Mouse (Mus musculus) mouse trophoblast stem cell (cell line): Measurements from ENCODE around the gene C330007P06Rik.
"Not testable (repeated sequence)": the region's sequence is repeated elsewhere in the genome, so short reads cannot be mapped to it uniquely, and the experiment has no call there.

Experiments used
- in situ Hi-C, 2 experiments: fragments of 300-500 bp; cut with MseI, MboI; formaldehyde crosslinking; loops; 2 replicates in 1 of 2; 3 replicates in 1 of 2; pipeline ENCODE4 v1.15.1; 2025

Gene C330007P06Rik

DNA sequence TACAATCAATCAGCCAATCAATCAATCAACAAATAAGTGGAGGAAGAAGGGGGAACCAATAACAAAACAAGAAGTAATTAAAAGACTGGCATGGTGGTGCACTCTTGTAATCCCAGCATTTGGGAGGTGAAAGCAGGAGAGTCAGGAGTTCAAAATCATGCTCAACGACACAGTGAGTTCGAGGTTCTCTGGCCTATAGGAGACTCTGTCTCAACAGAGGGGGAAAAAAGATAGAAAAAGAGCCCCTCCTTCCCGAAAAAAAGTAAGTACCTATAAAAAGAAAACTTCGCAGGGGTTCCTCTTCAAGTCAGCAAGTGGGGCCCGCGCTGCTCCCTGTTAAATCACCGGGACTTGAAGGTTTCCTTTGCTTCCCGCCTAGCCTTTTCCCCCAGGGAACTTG, at the start of gene C330007P06Rik, which contains the start of gene Ube2a:
TSS of gene C330007P06Rik (minus strand) at position 347 of the 400 bp plus-strand sequence.
TSS of gene Ube2a (plus strand) at position 136 of the 400 bp plus-strand sequence.
- in situ Hi-C loops: no loop called here

DNA sequence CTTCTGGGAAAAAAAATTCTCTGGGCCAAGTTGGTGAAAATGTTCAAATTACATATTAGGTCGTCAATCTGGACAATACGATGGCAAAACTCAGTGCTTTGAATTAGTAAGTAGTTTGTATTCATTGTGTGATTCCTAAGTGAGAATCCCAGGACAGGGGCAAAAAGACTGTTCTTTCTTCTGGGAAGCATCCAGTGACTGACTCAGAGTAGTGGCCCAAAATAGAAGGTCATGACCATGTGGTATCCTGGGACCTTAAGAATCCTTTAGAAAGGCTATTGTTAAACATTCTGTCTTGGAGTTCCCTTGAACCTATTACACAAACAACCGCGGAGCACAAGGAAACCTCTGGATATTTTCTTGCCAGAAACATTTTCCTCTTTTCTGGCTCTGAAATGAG, 47.4 kb upstream of the C330007P06Rik start:
- in situ Hi-C loops: loop anchor here in 1 of 2 experiments (10.0 kb wide), 1 partner anchor 103 kb away; no protein-coding TSS in a partner anchor

DNA sequence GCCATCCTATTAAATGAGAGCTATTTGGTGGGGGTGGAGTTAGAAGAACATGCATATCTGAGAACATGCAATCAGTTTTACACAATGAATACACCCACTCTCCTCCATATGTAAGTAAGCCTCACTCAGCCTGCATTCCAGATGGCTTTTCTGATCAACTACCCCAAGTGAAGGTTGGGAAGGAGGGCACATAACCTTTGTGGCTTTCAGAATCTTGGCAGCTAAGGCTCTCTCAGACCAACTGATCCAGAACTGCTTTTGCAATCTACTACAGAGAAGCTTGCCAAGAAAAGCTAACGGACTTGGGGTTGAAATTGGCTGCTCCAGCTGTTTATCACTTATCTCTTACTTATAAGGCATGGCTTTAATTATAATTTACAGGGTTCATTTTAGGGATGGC, 43.8 kb upstream of the C330007P06Rik start:
- in situ Hi-C loops: loop anchor here in 1 of 2 experiments (10.0 kb wide), 2 partner anchors 57 to 107 kb away; no protein-coding TSS in a partner anchor

DNA sequence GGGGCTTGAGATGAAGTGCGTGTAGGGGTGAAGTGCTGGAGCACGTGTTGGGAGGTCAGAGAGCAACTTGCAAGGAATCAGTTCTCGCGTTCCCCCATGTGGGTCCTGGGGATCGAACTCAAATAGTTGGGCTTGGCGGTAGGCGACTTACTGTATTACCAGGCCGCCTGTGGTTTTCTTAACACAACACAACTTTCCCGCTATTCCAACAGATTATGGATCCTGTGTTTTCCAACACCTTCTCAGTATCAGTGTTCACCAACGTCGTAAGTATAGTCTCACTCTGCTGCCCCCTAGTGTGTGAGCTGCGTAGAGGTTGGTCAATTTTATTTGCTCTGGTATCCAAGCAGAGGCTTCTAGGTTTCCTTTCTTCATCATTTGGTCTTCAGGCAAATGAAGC, 37.4 kb upstream of the C330007P06Rik start:
- in situ Hi-C loops: loop anchor here in 1 of 2 experiments (10.0 kb wide), 2 partner anchors 63 to 113 kb away; no protein-coding TSS in a partner anchor

DNA sequence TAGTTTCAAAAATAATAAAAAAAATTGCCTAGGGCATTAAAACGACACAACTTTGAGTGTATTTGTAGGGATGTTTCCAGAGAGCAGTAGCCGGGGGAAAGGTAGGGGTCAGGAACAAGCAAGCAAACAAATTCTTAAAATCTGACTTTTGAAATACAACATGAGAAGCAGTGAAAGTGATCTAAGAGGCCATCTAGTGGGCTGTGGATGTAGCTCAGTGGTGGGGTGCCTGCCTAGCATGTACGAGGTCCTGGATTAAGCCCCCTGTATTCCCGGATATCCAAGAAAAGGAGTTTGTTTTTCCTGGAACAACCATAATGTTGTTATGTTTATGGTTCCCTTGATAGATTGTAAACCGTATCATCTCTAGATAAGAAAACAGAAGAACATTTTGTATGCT, 32.6 kb upstream of the C330007P06Rik start:
- in situ Hi-C loops: no loop called here

DNA sequence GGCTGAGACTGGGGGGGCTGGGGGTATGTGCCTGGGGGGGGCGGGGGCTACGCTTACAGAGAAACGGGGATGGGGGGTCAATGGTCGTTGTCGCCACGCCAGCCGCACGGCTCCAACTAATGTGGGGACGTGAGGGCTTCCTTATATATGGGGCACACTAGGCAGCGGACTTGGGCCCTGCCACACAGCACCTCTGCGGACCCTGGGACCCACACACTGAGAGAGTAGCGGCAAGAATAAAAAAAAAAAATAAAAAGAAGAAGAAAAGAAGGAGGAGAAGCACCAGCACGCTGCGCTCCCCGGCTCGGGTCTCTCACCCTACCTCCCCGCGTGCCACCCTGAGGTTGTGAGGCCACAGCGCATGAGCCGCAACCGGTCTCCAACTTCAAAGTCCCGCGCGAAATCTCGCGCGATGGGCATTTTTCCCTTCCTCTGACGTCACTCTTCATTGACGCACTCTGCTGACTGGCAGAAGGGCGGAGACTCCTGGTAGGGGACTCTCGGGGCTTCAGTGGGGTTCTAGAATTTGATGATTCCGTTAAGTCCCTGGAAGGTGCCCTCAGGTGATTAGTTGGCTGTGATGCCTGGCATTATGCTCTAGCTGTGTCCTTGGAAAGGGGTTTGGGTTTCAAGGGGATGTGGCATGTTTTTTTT, 29.3 kb upstream of the C330007P06Rik start:
- in situ Hi-C loops: no loop called here

DNA sequence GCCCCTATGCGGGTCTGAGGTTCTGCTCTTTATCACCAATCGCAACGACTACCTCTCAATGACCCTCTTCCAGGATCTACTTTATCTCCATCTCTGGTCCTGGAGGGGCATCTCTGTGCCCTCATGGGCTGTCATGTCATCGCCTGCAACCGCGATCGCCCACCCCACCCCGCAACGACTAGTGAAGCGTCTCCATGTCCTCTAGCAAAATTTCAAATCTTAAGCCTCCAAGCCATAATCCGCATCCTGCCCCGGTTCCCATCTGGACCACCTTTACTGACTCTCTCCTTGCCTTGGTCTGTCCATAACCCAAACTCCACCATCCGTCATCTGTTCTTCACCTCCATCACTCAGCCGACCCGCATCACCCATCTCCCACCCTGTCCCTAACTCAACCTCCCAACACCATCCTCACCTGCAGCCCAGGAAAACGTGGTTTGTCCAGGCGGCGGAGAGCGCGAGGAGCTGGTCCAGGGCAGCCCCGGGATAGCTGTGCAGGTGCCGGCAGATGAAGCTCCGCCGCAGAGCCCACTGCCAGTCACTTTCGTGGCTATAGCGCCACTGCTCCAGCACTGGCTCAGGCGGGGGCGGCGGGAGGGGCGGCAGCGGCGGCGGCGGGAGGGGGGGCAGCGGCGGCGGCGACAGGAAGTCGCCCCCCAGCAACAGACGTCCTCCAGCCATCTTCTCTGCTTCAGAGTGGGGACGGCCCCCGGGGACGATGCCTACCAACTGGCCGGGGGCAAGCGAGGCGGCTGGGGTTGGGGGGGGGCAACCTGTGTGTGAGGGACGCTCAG, 28.6 kb upstream of the C330007P06Rik start, which contains the start of gene Nkrf:
TSS of gene Nkrf (minus strand) at position 579 of the 794 bp plus-strand sequence.
- in situ Hi-C loops: no loop called here

DNA sequence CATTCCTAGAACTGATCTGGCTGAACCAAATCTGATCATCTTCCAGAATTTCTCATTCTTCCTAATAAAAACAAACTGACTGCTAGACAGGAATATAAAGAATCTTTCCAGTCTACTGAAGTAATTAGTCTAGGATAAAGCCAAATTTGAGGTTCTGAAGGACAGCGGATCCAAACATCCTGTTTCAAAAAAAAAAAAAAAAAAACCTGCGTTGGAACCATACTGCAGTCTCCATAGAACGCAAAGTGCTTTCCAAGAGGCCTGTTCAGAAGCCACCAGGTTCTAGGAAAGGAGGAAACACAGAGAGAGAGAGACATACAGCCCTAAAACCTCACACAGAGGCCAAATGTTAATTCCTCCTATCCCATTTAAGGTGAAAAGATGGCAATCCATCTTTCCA, 27.7 kb upstream of the C330007P06Rik start:
- in situ Hi-C loops: no loop called here

DNA sequence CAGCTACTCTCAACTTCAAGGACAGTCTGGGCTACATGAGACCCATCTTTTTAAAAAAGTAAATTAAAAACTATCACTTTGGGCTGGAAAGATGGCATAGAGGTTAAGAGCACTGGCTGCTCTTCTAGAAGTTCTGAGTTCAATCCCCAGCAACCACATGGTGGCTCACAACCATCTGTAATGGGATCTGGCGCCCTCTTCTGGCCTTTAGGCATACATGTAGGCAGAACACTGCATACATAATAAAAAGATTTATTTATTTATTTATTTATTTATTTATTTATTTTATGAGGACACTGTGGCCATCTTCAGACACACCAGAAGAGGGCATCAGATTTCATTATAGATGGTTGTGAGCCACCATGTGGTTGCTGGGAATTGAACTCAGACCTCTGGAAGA, 25.0 kb upstream of the C330007P06Rik start:
- in situ Hi-C loops: not testable (repeated sequence)

DNA sequence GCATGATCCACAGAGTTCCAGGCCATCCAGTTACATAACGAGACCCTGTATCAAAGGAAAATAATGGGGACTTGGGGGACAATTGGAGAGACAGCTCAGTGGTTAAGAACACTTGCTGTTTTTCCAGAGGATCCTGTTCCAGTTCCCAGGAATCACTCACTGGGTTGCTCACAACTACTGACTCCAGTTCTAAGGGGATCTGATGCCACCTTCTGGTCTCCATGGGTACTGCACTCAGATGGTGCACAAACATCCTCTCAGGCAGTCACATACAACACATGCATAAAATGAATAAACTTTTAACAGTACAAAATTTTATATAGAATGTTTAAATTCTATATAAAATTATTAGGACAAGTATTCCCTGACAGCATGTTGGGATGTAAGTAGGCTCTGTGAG, 10.8 kb upstream of the C330007P06Rik start:
- in situ Hi-C loops: no loop called here

DNA sequence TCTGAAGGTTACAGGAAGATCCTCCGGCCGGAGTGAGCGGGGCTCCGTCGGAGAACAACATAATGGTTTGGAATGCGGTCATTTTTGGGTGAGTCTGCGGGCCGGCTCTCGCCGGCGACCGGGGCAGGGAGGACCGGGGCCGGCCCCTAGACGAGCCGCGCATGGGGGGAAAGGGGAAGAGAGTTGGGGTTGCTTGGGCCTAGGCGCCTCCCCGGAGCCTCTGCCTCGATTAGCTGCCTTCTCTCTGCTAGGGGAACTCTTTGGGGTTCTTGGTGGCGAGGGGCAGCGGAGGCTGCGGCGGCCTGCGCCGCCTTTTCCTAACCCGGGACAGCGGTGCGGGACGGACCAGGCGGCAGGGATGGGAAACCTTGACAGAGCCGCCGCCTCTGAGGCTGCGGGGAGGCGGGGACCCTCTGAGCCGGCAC, 805 bp upstream of the C330007P06Rik start:
- in situ Hi-C loops: no loop called here

DNA sequence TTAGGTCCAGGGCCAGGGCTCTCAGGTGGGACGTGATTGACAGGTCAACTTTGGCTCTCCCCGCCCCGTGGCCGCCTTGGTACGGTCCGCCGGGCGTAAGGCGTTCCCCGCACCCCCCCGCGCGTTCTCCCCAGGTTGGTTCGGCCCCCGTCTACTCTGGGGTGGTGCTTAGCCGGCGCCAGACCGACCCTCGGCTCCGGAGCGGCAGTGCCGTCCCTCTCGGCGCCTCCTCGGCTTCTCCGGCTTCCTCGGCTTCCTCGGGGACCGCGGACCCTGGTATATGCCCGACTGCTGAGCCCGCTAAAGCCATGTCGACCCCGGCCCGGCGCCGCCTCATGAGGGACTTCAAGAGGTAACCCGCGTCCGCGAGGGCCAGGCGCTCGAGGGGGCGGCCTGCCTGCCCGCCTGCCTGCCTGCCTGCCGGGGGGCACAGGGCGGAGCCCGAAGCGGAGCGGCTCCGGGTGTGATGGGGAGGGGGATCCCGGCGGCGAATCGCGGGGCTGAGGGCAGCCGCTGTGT, 326 bp upstream of the C330007P06Rik start:
- in situ Hi-C loops: no loop called here

DNA sequence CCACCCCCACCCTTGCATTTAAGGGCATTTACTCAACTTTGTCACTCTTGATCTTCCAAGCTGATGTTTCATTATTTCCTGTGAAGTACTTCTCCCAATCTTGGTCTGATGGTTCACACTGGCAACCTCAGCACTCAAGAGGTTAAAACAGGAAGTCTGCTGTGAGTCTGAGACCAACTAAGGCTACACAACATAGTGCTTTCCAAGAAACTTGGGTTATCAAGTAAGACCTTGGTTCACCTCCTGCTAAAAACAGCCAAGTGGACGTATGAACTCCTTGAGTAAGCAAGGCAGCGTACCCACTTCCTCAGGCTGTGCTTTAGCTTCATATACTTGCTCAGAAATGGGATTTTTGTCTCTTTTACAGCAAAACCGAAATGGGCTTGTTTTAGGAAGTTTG, 3.5 kb downstream of the C330007P06Rik start:
- in situ Hi-C loops: no loop called here

DNA sequence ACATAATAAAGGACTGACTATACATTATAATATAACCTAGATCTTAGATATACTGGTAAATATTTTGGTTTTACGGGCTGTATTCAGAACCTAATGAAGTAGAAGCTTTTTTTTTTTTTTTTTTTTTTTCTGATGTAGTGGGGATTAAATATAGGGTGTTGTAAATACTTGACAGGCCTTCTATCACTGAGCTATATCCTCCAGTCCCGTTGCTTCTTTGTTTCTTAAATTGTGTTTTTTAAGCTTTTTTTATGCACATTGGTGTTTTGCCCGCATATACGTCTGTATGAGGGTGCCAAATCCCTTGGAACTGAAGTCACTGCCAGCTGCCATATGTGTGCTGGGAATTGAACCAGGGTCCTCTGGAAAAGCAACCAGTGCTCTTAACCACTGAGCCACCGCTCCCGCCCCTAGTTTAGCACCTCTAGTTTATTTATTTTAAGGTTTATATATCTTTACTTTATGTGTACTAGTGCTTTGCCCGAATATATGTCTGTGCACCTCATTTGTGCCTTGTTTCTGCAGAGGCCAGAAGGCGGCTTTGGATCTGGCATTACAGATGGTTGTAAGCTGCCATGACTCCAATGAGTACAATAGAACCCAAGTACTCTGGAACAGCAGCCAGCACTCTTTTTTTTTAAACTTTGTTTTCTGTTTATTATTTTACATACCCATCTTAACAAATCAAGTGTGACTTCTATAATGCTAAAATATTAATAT, 9.1 kb downstream of the C330007P06Rik start:
- in situ Hi-C loops: no loop called here

DNA sequence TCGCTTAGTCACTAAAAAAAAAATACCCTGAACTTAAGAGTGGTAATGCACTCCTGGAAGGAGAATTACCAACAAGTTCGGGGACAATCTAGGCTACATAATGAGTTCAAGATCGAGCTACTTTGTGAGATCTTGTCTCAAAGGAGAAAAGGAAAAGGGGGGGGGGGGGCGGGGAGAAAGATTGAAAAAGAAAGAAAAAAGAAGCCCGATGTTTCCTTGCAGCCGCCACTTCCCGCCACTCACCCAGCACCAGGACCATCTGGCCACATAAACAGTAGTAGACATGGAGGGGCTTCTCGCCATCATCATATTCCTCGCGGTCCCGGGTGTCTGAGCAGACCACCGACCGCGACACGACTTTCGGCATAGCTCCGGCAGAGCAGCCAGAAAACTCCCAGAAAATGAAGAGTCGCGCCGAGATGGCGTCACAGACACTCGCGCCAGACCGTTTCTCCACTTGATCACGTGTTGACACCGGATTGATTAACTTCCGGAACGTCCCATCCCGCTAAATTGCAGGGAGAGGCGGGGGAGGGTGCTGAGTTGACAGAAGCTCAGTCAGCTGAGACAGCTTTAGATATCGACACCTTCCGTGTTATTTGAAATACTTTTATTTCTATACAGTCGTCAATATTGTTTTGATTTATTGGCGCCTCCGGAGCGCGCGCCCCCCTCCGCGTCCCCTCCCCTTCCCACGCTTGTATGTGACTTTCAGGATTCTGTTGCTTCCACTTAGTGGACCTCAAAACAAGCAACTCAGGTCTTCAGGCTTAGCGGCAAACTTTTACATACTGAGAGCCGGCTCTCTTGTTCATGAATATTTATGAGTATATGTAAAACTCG, 9.9 kb downstream of the C330007P06Rik start:
- in situ Hi-C loops: no loop called here

DNA sequence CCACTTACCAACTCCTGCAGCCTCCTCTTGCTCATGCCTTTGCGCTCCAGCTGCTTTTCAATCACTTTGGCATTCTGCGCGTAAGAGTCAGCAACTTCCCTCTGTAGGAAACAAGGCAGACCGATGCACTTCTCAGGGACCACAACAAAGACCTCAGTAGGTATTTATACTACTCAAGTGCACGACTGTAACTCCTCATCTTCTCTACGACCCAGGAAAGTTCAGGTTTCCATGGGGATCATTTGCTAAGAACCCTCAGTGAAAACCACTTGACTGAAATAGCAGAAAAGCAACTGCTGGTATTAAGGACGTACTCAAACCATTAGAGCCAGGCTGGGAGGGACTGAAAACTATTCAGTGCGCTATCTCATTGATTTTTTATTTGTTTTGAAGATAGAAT, 21.3 kb downstream of the C330007P06Rik start:
- in situ Hi-C loops: no loop called here

DNA sequence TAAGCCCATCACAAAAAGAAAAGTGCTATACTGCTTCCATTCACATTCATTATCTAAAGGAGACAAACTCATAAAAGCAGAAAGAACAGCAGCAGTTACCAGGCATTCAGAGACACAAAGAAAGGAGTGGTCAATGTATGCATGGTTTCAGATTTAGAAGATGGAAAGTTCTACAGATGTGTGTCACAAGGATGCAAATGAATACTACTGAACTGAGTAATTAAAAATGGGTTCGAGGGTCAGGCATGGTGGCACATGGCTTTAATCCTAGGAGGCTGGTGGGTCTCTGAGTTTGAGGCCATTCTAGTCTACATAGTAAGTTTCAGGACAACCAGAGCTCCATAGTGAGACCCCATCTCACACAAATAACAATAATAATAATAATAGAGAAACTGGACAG, 26.8 kb downstream of the C330007P06Rik start:
- in situ Hi-C loops: no loop called here

DNA sequence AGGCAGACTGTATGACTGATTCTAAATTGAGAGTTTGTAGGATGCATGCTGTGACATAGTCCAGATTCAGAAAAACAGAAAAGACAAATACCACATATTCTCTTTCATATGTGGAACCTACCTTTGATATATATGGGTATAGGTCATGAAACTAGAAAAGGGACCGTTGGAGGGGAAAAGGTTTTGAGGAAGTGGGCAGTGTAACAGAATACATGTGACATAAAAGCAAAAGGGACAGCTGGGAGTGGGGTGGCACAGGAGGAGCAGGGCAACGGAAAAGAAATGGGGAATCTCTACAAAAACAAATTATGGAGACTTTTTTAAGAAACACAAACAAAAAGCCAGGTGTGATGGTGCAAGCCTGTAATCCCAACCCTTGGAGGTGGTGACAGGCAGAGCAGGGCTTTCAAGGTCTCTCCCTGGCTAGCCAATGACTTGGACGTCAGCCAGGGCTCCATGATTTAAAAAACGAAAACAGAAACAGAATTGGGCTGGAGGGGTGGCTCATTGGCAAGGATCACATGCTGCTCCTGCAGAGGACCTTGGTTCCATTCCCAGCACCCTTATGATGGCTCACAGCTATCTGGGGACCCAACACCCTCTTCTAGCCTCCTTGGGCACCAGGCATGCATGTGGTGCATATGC, 30.4 kb downstream of the C330007P06Rik start:
- in situ Hi-C loops: no loop called here

DNA sequence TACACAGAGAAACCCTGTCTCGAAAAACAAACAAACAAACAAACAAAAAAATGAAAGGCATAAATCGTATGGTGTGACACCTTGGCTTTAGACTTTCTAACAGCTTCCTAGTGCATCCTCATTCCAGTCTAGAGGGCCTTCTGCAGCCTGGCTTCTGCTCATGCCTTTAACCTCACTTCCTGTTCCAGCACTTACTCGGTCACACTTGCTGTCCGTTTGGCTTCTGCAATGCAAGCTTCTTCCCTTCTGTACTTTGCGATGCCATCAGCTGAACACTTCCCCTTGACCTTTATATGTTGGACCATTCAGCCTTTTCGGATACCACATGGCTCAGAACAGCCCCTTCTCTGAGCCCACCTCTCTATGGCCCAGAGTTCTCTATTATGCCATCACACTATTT, 32.2 kb downstream of the C330007P06Rik start:
- in situ Hi-C loops: no loop called here

DNA sequence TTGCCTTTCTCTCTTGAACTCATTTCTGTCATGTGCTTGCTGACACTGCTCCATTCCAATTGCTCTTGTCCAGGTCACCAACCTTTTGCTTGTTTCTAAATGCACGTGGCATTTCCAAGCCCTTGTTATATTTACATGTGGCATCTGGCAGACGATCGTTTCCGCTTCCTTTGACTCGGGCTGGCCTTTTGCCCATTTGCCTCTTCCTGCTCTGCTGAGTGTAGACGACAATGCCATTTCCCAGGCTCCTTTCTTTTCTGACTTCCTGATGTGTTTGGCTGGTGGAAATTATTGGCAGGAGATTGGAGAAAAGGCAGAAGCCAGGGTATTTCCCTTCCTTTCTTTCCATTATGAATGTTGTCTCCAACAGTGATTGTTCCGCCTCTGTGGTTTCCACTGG, 34.5 kb downstream of the C330007P06Rik start:
- in situ Hi-C loops: no loop called here
